Mouse (Mus musculus) adrenal gland, adult (tissue): ENCODE measurements around the gene Plekhf1.

Experiments
- DNase-seq, 2 experiments: peaks; one replicate each; pipeline ENCODE4 v3.0.0; 2022 to 2023; ENCODE audit warnings: low spot score in 1 of 2; ENCODE audit not compliant: inconsistent age in 2 of 2

The Plekhf1 gene

GRCm38 (mm10) chr7:38227900-38228298 lies at the start of gene Plekhf1:
Plekhf1 (minus strand) TSS chr7:38228016.
- peak; percentile 92 to 97 for DNase-seq

DNA sequence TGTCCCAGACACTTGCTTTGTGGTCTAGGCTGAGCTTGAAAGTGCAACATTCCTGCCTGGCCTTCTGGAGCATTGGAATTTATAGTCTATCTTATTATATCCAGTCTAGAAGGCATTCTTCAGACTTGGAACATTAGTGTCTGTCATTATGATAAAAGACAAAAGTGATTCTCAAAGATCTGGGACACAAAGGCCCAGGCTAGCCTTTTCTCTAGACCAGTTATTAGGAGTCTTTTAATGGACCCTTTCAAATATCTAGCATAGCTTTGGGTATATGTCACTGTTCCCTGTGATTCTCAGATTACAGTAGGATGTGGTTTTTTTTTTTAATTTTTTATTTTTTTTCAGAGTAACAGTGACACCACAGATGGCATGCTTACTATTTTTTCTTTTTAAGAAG lies 44.7 kb upstream of the Plekhf1 start:
- no peak for DNase-seq

GRCm38 (mm10) chr7:38271859-38272258 lies 44.0 kb upstream of the Plekhf1 start:
- peak; percentile 31 to 80 for DNase-seq

- DNase-seq = no peak
Observed at GRCm38 (mm10) chr7:38271511-38271811, 43.6 kb upstream of the Plekhf1 start.

- DNase-seq = peak; percentile 91 to 97
Observed at GRCm38 (mm10) chr7:38270703-38271510, 43.1 kb upstream of the Plekhf1 start, which contains the start of gene Pop4. Pop4 (minus strand) TSS chr7:38271423.

GRCm38 (mm10) chr7:38267006-38267680 lies 39.3 kb upstream of the Plekhf1 start:
- peak; percentile 76 to 92 for DNase-seq

- DNase-seq = peak; percentile 64 to 84
Observed at GRCm38 (mm10) chr7:38262406-38262805, 34.6 kb upstream of the Plekhf1 start.

DNA sequence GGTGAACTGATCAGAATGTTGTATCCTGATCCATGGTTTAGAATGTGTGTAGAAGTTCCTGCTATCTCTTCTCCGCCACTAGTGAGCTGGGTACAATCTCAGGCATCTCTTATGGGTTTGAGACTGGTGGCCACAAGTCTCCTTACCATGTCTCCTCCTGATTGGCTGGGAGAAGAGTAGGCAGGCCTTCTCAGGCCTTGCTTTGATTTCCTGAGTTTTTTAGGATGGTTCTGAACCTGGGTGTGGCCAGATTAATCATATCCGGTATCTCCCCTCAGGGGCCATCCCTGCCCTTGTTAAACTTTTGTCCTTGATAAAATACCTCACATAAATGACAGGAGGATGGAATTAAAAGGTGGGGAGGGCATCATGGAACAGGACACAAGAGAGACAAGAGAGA lies 31.8 kb upstream of the Plekhf1 start:
- no peak for DNase-seq

GRCm38 (mm10) chr7:38253441-38253840 lies 25.6 kb upstream of the Plekhf1 start:
- no peak for DNase-seq

- DNase-seq = no peak
Observed at GRCm38 (mm10) chr7:38251494-38252216, 23.8 kb upstream of the Plekhf1 start.

- DNase-seq = no peak
Observed at GRCm38 (mm10) chr7:38242417-38242816, 14.6 kb upstream of the Plekhf1 start.

DNA sequence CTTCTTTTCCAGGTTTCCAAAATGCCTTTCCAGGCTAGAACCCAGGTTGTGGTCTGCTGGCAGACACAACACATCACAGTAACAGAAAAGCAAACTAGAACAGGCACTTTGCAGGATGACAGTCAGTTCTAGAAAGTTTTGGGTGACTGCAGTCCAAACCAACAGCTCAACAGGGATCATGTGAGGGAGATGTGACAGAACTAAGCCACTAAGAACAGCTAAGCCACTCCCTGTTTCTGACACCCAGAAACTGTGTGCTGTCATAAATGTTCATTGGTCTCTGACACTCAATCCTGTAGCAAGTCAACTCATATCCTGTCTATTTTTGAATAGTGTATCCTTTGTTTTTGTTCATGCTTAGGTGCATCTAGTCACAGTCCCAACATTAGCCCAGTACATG lies 9.3 kb upstream of the Plekhf1 start:
- DNase-seq = no peak

- DNase-seq = no peak
Observed at GRCm38 (mm10) chr7:38236400-38237105, 8.7 kb upstream of the Plekhf1 start.

GRCm38 (mm10) chr7:38230285-38230684 lies 2.5 kb upstream of the Plekhf1 start:
- peak; percentile 22 to 51 for DNase-seq

DNA sequence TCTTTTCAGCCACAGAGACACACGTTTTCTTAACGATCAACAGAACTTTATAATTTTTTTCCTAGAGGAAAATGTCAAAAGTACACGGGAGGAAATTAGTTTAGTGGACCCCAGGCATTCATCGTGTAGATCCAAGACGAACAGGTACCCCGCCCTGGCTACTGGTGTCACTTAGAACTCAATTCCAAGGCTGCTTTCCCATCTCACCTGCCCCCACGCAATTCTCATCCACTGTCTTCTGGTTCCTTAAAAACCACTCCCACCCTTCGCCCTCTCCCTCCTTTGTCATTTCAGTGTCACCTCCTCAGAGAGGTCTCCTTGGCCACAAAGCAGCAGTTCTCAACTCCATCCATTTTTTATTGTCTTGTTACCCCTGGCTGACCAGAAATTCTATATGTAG lies 513 bp upstream of the Plekhf1 start:
- no peak for DNase-seq

DNA sequence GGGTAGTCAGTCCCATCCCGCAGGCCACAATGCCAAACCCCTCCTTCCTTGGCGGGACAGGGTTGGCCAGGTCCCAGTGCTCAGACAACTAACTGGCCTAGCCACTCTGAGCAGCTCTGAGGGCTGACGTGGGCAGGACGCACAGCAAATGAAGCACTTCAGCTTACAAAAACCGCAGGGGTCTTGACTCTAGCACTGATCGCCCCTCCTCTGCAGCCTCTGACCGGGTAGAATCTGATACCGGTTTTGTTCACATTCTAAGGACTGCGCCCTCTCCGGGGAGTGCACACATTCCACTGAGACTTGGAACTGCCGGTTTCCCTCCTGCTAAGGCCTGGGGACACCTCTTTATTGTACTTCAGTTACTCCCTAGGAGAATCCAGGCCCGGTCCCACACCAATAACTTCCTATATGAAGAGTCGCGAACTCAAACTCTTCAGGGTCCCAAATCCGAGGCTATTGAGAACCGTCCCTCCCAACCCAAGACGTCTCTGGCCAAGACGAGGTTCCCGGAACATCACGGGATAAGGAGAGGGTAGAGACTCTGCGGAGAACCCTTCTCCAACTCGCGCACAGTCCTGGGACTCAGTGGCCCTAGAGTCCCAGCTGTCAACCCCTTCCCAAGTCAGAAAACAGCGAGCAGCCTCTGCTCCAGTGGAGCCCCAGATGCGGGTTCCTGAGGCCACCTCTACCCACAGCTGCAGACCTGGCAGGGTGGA lies 476 bp downstream of the Plekhf1 start:
- DNase-seq = peak; percentile 54 to 86

GRCm38 (mm10) chr7:38226226-38226625 lies 1.6 kb downstream of the Plekhf1 start:
- DNase-seq = no peak

GRCm38 (mm10) chr7:38224577-38225369 lies 3.0 kb downstream of the Plekhf1 start:
- peak; percentile 48 to 80 for DNase-seq

GRCm38 (mm10) chr7:38220866-38221265 lies 7.0 kb downstream of the Plekhf1 start:
- no peak for DNase-seq

GRCm38 (mm10) chr7:38219526-38219925 lies 8.3 kb downstream of the Plekhf1 start:
- DNase-seq = no peak
